Mouse (Mus musculus) layer of hippocampus, adult 2 months (tissue): ENCODE measurements around the gene Sdc1. TPM values are rescaled to one million over a fixed set of nuclear protein-coding genes. Genes with fewer than 3 reads are reported as not detected.

Experiments
- DNase-seq, 2 experiments: peaks; one replicate each; pipeline ENCODE4 v3.0.0; 2022; ENCODE audit warnings: low spot score in 2 of 2
- H3K27ac ChIP-seq: fragments of 200-600 bp; 2 replicates; pipeline ENCODE4 v1.8.1; 2022
- H3K4me3 ChIP-seq: fragments of 200-600 bp; 2 replicates; pipeline ENCODE4 v1.8.1; 2022; ENCODE audit warnings: mild to moderate bottlenecking
- CTCF ChIP-seq: fragments of 200-600 bp; conservative IDR thresholded peaks from 2 replicates; pipeline ENCODE4 v1.8.1; 2022; ENCODE audit warnings: antibody characterized with exemption, mild to moderate bottlenecking, moderate library complexity
- total RNA-seq, 2 experiments: library from RNA; stranded (reverse); gene quantifications; 2 replicates each; pipeline ENCODE4 v1.2.3; 2021

Sdc1 gene
- total RNA-seq, 2 experiments from 2014 or later, result 0.69 to 0.93 TPM

DNA sequence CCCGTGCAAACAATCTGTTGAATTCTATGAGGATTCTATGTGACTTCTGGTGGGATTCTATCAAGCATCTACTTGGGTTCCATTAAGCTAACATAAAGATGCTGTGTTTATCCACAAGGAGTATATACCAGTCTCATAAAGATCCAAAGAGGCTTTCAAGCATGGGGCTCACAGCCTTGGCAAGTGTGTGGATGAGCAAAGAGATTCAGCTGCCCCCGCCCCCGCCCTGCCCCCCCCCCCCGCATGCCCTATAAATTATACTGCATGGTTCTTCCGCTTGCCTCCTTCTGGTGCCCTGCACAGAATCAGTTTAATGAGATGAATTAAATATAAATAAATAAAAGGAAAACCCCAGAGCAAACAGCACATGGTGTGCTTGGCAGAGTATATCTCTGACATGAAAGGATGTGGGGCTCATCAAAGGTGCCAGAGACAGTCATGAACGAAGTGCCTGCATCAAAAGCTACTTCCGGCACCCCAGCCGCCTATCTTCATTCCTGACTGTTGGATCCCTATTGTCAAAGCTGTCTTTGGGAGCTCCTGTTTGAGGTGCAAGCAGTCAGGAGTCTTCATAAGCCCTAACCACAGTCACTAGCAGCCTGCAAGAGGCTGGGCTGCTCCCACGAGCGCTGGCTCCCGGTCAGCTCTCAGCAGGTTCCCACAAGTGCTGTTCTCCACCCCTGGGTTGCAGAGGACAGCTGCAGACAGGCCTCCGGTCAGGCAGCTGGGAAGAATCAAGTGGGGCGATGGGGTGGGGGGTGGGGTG, 46.5 kb downstream of the Sdc1 start:
- no peak for DNase-seq
- TF ChIP-seq CTCF, result no peak
- Histone ChIP-seq H3K4me3 (no peak overlapping the region), H3K27ac (no peak overlapping the region)

DNA sequence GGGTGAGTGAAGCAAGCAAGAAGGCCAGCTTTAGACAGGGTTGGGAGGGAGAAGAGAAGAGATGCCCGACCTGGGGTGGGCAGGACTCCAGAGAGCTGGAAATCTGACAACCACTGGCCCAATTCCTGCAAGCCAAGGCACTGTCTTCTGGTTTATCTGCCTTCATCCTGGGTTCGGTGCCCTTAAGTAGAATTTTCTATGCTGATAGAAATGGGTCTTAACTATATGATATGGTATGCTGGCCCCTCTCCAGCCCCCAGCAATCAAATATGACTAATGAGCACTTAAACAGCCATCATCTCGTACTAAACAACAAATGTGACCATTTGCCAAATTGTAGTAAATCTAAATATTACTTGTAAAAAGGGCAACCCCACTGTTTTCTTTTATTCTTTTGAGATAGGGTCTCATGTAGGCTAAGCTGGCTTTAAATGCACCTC, 47.1 kb downstream of the Sdc1 start:
- H3K4me3 ChIP-seq, result no peak overlapping the region
- no peak for TF ChIP-seq CTCF
- no peak for DNase-seq

GRCm38 (mm10) chr12:8824995-8825703, 54.0 kb downstream of the Sdc1 start:
- Histone ChIP-seq H3K27ac (no peak overlapping the region), H3K4me3 (no peak overlapping the region)
- no peak for DNase-seq
- no peak for TF ChIP-seq CTCF

More for the DNA sequence above, 47.1 kb downstream of the Sdc1 start:
- no peak overlapping the region for H3K27ac ChIP-seq

DNA sequence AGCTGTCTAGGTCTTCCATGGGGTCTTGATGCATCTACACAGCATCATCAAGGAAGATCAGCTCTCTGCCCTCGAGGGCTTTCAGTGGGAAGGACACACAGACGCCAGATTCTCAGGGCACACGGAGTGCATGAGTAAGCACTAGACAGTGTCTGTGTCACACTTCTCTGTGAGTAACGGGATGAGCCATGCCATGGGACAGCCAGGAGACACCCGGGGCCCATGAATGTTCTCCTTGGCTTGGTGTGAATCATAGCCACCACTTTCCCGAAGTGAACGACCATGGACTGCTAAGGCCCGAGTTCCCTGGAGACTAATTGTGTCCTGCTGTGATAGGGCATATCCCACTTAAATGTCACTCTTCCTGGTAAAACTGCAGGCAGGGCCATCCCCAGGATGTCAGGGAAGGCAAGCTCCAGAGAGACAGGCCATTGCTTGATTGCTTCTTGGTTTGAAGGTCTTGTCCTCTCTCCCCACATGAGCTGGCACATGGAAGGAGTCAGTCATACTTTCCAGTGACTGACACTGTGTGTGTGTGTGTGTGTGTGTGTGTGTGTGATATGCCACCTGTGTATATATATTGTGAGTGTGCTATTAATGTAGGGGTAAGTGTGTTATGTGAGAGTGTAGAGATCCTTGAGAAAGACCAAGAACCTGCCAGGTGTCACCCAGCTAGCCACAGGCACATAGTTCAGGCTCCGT, 56.0 kb downstream of the Sdc1 start:
- H3K27ac ChIP-seq, result no peak overlapping the region
- DNase-seq, result no peak
- TF ChIP-seq CTCF, result no peak
- no peak overlapping the region for H3K4me3 ChIP-seq

GRCm38 (mm10) chr12:8829032-8829660, 58.0 kb downstream of the Sdc1 start:
- no peak for DNase-seq
- H3K27ac ChIP-seq, result no peak overlapping the region
- no peak for TF ChIP-seq CTCF

DNA sequence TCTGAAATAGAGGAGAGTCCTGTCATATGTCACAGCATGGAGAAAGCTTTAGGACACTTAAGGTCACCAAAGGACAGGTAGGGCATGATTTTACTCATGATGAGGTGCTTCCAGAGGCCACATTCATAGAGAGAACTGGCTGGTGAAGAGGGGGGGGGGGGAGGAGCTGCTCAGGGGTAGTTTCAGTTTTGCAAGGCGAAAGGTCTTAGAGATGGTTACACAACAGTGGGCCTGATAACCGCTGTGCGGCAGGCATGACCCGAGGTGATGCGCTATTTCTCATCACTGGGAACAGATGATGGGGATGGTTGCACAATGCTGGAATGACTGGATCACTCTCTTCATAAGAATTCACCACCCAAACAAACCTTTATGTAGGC, 58.5 kb downstream of the Sdc1 start:
- H3K27ac ChIP-seq, result no peak overlapping the region
- no peak for TF ChIP-seq CTCF
- no peak for DNase-seq

More at GRCm38 (mm10) chr12:8829032-8829660, 58.0 kb downstream of the Sdc1 start:
- no peak overlapping the region for H3K4me3 ChIP-seq

GRCm38 (mm10) chr12:8830967-8831635, 60.0 kb downstream of the Sdc1 start:
- Histone ChIP-seq H3K4me3 (no peak overlapping the region), H3K27ac (no peak overlapping the region)
- no peak for TF ChIP-seq CTCF
- DNase-seq, result no peak

More for the DNA sequence above, 58.5 kb downstream of the Sdc1 start:
- H3K4me3 ChIP-seq, result no peak overlapping the region

DNA sequence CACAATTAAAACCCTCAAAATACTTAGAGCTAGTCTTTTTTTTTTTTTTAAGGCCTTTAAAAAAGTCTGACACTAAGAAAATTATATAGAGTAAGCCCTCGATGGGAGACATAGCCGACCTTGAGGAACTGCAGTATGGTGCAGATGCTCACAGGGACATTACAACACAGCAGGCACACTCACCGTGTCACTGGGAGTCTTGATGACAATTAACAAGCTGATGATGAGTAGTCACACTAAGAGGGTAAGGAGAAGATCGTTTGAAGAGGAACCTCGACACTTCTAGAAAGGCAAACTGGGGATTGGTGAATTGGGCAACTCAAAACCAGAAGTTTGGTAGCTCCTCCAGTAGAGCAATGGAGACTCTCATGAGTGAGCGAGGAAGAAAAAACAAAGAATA, 60.6 kb downstream of the Sdc1 start:
- DNase-seq, result no peak
- Histone ChIP-seq H3K4me3 (no peak overlapping the region), H3K27ac (no peak overlapping the region)
- TF ChIP-seq CTCF, result no peak

- no peak for TF ChIP-seq CTCF
- DNase-seq, result no peak
- Histone ChIP-seq H3K4me3 (no peak overlapping the region), H3K27ac (no peak overlapping the region)
These were observed 69.7 kb downstream of the Sdc1 start for GRCm38 (mm10) chr12:8840782-8841325.

DNA sequence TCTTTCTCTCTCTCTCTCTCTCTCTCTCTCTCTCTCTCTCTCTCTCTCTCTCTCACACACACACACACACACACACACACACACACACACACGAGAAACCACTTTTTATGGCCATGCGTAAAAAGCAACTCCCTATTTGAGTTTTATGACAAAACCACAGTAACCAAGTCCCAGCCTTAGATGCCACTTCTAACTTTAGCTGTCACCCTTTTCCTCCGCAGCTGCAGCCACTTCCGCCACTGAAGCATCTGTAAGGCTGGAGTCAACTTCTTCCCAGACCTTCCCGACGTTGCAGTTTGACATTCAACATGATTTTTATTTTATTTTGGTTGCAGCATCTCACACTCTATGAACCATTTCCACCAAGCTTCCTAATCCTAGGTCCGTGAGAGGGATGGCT, 71.6 kb downstream of the Sdc1 start:
- no peak for TF ChIP-seq CTCF
- DNase-seq, result no peak
- Histone ChIP-seq H3K27ac (no peak overlapping the region), H3K4me3 (no peak overlapping the region)

Other genes with a start within 250 kb of the Sdc1 start
- gene Slc7a15, start 172.3 kb upstream of the Sdc1 start, total RNA-seq, result not detected
- gene Pum2, start 97.2 kb upstream of the Sdc1 start, total RNA-seq, result 100 to 1,000 TPM; 186 to 195 TPM
- gene Laptm4a, start 150.3 kb downstream of the Sdc1 start, total RNA-seq, result 100 to 1,000 TPM; 208 to 222 TPM
- gene Matn3, start 176.6 kb downstream of the Sdc1 start, total RNA-seq, result not detected
- gene Wdr35, start 202.6 kb downstream of the Sdc1 start, total RNA-seq, result 10 to 100 TPM; 36.7 to 49.3 TPM